Mouse (Mus musculus) stomach, postnatal 0 days (tissue): ENCODE measurements around the gene Crym.

ENCODE experiments used
- CTCF ChIP-seq: IDR thresholded peaks from 2 replicates; pipeline ENCODE4 v1.5.1; 2016; ENCODE audit warnings: antibody characterized with exemption, low read depth, mild to moderate bottlenecking, moderate library complexity
- EP300 ChIP-seq: optimal IDR thresholded peaks from 2 replicates; pipeline ENCODE3; 2016; ENCODE audit warnings: antibody characterized with exemption

DNA sequence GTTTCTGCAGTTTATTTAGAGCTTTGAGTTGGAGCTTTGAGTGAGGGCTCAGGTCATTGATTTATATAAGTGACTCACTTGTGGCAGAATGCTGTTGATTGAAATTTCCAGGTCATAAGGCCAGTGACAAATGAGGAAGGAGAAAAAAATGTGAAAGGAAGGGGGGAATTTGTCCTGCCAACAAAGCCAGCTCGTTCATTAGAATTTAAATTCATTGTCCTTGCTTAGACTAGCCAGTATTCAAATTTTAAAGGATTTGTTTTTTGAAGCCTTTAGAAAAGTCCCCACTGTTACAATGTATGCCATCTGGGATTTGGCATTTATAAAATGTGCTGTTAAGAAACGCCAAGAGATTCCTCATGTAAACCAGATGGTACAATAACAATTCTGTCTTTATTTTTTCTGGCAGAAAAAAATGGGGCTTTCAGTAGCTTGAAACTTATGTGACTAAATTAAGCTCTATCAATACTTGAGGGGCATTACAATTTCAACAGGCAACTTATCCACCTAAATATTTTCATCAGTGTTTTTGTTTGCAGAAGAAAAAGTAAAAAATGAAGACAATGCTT, 45.0 kb downstream of the Crym start:
- TF ChIP-seq CTCF (no peak), EP300 (no peak)
